Mouse (Mus musculus) ES-E14 (cell line): ENCODE measurements around the gene Arhgap25. TPM values are rescaled to one million over a fixed set of nuclear protein-coding genes. Genes with fewer than 3 reads are reported as not detected.
"Not testable (repeated sequence)": the region's sequence is repeated elsewhere in the genome, so short reads cannot be mapped to it uniquely, and the experiment has no call there.

ENCODE experiments used
- DNase-seq: peaks from one replicate; pipeline ENCODE4 v3.0.0-alpha.2; 2013; ENCODE audit warnings: low read depth, low spot score
- H3K27ac ChIP-seq: 2 replicates; pipeline ENCODE4 v1.5.1; 2012; ENCODE audit warnings: low read depth, mild to moderate bottlenecking, low read length, moderate library complexity, mixed read lengths; ENCODE audit not compliant: poor library complexity, insufficient read depth, severe bottlenecking
- H3K36me3 ChIP-seq: 2 replicates; pipeline ENCODE4 v1.6.1; 2012; ENCODE audit warnings: mild to moderate bottlenecking, low read length, moderate library complexity, mixed read lengths; ENCODE audit not compliant: control insufficient read depth, poor library complexity, insufficient read depth, severe bottlenecking
- H3K4me1 ChIP-seq, 2 experiments: fragments of 150-350 bp in 1 of 2; sonication (generic) in 1 of 2; 2 replicates each; pipeline ENCODE4 v1.6.1; 2012; ENCODE audit warnings: low read length in 2 of 2, mild to moderate bottlenecking in 1 of 2, mixed read lengths in 1 of 2; ENCODE audit not compliant: control insufficient read depth in 2 of 2, insufficient read depth in 2 of 2, poor library complexity in 1 of 2
- H3K4me3 ChIP-seq, 2 experiments: fragments of 150-350 bp in 1 of 2; sonication (generic) in 1 of 2; 2 replicates each; pipeline ENCODE4 v1.5.1; 2012; ENCODE audit warnings: low read length in 2 of 2, low read depth in 1 of 2, mild to moderate bottlenecking in 1 of 2, mixed read lengths in 1 of 2; ENCODE audit not compliant: insufficient read depth in 1 of 2, poor library complexity in 1 of 2, severe bottlenecking in 1 of 2
- H3K9ac ChIP-seq: 2 replicates; pipeline ENCODE4 v1.6.1; 2012; ENCODE audit warnings: low read depth, mild to moderate bottlenecking, low read length, mixed read lengths; ENCODE audit not compliant: poor library complexity, insufficient read depth, severe bottlenecking
- H3K9me3 ChIP-seq: fragments of 150-350 bp; sonication (generic); 2 replicates; pipeline ENCODE4 v1.6.1; 2012; ENCODE audit warnings: low read depth, mild to moderate bottlenecking, low read length; ENCODE audit not compliant: control insufficient read depth, insufficient read depth
- CHD2 ChIP-seq: IDR thresholded peaks from 2 replicates; pipeline ENCODE4 v1.6.1; 2014; ENCODE audit warnings: mild to moderate bottlenecking, low read depth, low read length, inconsistent platforms
- HCFC1 ChIP-seq: IDR thresholded peaks from 2 replicates; pipeline ENCODE4 v1.6.1; 2012; ENCODE audit warnings: low read length, inconsistent platforms, borderline replicate concordance; ENCODE audit not compliant: insufficient read depth
- MAFK ChIP-seq: IDR thresholded peaks from 2 replicates; pipeline ENCODE4 v1.6.1; 2014; ENCODE audit warnings: mild to moderate bottlenecking, low read depth, low read length, inconsistent platforms; ENCODE audit not compliant: insufficient read depth
- ZC3H11A ChIP-seq: IDR thresholded peaks from 2 replicates; pipeline ENCODE4 v1.6.1; 2012; ENCODE audit warnings: low read depth, mild to moderate bottlenecking, inconsistent platforms, low read length, borderline replicate concordance
- ZNF384 ChIP-seq: IDR thresholded peaks from 2 replicates; pipeline ENCODE4 v1.6.1; 2012; ENCODE audit warnings: low read depth, low read length, inconsistent platforms
- in situ Hi-C, 2 experiments: fragments of 600-800 bp; cut with MboI; formaldehyde crosslinking; loops; one replicate each; pipeline ENCODE4 v1.15.1; 2025; ENCODE audit warnings: low sequenced_read_pairs in 2 of 2, inconsistent platforms in 1 of 2; ENCODE audit not compliant: unreplicated experiment in 2 of 2
- total RNA-seq: library from RNA; depleted of rRNA; stranded (reverse); fragments of 300-350 nt; gene quantifications from 2 replicates; pipeline ENCODE4 v1.2.3, GENCODE M21; 2012

Gene Arhgap25
- total RNA-seq, 1 experiment, result 0.13 TPM

- in situ Hi-C loops, result no loop called here
- H3K9ac ChIP-seq, result no peak overlapping the region
- no peak for DNase-seq
- H3K9me3 ChIP-seq, result no peaks in the 10 kb centered on the region
- no peak overlapping the region for H3K27ac ChIP-seq
- TF ChIP-seq ZNF384, result no peak
- TF ChIP-seq CHD2, result no peak
- TF ChIP-seq HCFC1, result no peak
- TF ChIP-seq MAFK, result no peak
- no peak for TF ChIP-seq ZC3H11A
- H3K4me1 ChIP-seq, result no peaks in the 10 kb centered on the region
- no peak overlapping the region for H3K4me3 ChIP-seq
- no peaks in the 10 kb centered on the region for H3K36me3 ChIP-seq
Observed at GRCm38 (mm10) chr6:87578247-87578646, 45.2 kb upstream of the Arhgap25 start.

GRCm38 (mm10) chr6:87576648-87577330 is 43.7 kb upstream of the Arhgap25 start:
- H3K36me3 ChIP-seq, result no peaks in the 10 kb centered on the region
- H3K9me3 ChIP-seq, result no peaks in the 10 kb centered on the region
- in situ Hi-C loops, result no loop called here
- no peaks in the 10 kb centered on the region for H3K4me1 ChIP-seq
- TF ChIP-seq MAFK, result no peak
- TF ChIP-seq HCFC1, result no peak
- no peak for TF ChIP-seq ZNF384
- TF ChIP-seq CHD2, result no peak
- TF ChIP-seq ZC3H11A, result no peak
- no peak overlapping the region for H3K27ac ChIP-seq
- no peak for DNase-seq
- H3K9ac ChIP-seq, result no peak overlapping the region
- H3K4me3 ChIP-seq, result no peak overlapping the region

- H3K4me1 ChIP-seq, H3K9ac ChIP-seq, H3K9me3 ChIP-seq, H3K36me3 ChIP-seq, H3K27ac ChIP-seq, H3K4me3 ChIP-seq, in situ Hi-C loops, DNase-seq: not testable (repeated sequence)
Observed at GRCm38 (mm10) chr6:87571863-87572262, 38.8 kb upstream of the Arhgap25 start.

GRCm38 (mm10) chr6:87567686-87568593 is 34.9 kb upstream of the Arhgap25 start:
- TF ChIP-seq CHD2, result no peak
- no peak for TF ChIP-seq ZNF384
- TF ChIP-seq MAFK, result no peak
- no peak for TF ChIP-seq HCFC1
- TF ChIP-seq ZC3H11A, result no peak
- Histone ChIP-seq H3K9ac (no peak overlapping the region), H3K4me3 (no peak overlapping the region), H3K4me1 (0 out of 4 replicates have a peak, but pooled peaks cover 2% of the 10 kb centered on the region in 2 experiments), H3K27ac (no peak overlapping the region), H3K9me3 (no peaks in the 10 kb centered on the region), H3K36me3 (no peaks in the 10 kb centered on the region)
- in situ Hi-C loops, result no loop called here
- no peak for DNase-seq
